Mouse (Mus musculus): ENCODE results near the gene Caly.
A peak's percentile ranks its signal among the peaks of the same experiment; 100 is the strongest.

Gene Caly

DNA sequence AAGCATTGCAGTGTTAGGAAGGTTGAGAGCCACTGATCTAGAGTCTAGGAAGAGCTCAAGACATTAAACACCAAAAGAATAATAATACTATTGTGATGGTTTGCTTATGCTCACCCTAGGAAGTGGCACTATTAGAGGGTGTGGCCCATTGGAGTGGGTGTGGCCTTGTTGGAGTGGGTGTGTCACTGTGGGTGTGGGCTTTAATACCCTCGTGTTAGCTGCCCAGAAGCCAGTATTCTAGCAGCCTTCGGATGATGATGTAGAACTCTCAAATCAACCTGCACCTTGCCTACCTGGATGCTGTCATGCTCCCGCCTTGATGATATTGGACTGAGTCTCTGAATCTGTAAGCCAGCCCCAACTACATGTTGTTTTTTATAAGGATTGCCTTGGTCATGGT lies 39.6 kb downstream of the Caly start:
- DNase-seq (ENCODE audit: low spot score in 2 of 2), result no peak

GRCm38 (mm10) chr7:140037171-140037555 lies 45.2 kb downstream of the Caly start:
- DNase-seq (ENCODE audit: low spot score in 2 of 2), result no peak

GRCm38 (mm10) chr7:140036281-140037170 lies 45.8 kb downstream of the Caly start, which contains the start of the genes Zfp511 and Tubgcp2:
Gene Zfp511, plus strand, starts transcription at chr7:140036391.
Gene Tubgcp2, minus strand, starts transcription at chr7:140036669.
- DNase-seq (ENCODE audit: low spot score in 2 of 2), result peak; percentile 94 to 95

DNA sequence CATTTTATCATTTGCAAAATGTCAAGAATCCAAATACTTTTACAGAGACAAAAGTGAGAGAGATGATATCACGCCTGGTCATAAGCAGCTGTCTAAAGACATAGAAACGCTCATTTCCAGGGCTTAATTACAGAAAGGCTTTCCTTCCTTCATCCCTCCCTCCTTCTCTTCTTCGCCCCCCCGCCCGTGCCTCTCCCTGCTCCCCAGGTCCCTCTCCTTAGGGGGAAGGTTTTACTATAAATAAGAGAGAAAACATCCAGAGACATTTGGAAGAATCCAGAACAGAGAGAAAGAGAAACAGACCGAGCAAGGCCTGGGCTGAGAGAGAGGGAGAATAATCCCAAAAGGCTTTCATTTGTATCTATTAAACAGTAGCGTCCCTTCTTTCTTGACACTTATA lies 46.9 kb downstream of the Caly start:
- no peak for DNase-seq (ENCODE audit: low spot score in 2 of 2)

GRCm38 (mm10) chr7:140033386-140033785 lies 49.0 kb downstream of the Caly start:
- no peak for DNase-seq (ENCODE audit: low spot score in 2 of 2)

DNA sequence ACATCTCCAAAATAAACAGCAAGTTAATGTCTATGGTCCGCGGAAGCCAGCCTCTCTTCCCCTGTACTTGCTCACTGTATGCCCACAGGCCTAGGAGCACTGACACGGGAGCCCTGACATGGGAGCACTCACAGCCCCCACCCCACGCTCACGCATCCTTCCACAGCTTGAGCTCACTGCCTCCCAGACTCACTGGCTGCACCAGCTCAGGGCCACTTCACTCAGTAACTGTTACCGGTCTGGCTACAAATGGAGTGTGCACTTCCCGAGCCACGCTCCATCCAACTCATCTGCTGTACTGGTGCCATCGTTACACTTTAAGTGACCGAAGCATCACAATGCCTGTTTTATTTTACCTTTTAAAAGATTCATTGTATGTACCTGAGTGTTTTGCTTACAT lies 50.0 kb downstream of the Caly start:
- DNase-seq (ENCODE audit: low spot score in 2 of 2), result no peak

GRCm38 (mm10) chr7:140031771-140032170 lies 50.6 kb downstream of the Caly start:
- DNase-seq (ENCODE audit: low spot score in 2 of 2), result no peak
